Mouse (Mus musculus): ENCODE measurements around the gene Zcchc14. TPM values are rescaled to one million over a fixed set of nuclear protein-coding genes. Genes with fewer than 3 reads are reported as not detected.

Zcchc14 gene
- polyA plus RNA-seq, 1 experiment from 2014 or later: 15.0 TPM

DNA sequence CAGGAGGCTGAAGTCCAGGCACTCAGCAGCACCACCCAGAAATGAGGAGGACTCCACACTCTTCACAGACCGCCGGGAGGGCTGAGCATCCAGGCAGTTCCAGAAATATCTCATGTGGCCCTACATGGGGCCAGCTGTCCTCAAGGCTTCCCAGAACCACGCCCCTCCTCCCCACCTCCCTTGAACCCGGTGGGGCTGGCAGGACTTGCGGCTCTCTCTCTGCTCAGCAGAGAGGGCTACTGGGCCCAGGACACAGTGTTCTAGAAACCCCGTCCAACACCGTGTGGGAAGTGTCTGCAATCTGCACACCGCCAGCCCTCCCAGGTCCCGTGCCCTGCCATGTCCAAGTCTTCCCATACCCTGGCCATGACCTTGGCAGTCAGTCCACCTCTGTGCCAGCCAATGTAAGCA, 89.8 kb downstream of the Zcchc14 start:
- no peak for ATAC-seq (ENCODE audit: insufficient number of reproducible peaks, low FRiP score, low TSS enrichment, low read depth)
- Histone ChIP-seq H3K4me2 (replicated peaks) (no peak overlapping the region), H3K9me3 (replicated peaks) (no peaks in the 10 kb centered on the region), H3K36me3 (peaks cover 37% of the 10 kb centered on the region), H3K9ac (no peak overlapping the region), H3K4me1 (no peaks in the 10 kb centered on the region), H3K27me3 (no peaks in the 10 kb centered on the region), H3K4me3 (replicated peaks) (no peak overlapping the region), H3K27ac (replicated peaks) (no peak overlapping the region)
- WGBS: 83% methylated on average over 9 of the region's 9 CpGs

DNA sequence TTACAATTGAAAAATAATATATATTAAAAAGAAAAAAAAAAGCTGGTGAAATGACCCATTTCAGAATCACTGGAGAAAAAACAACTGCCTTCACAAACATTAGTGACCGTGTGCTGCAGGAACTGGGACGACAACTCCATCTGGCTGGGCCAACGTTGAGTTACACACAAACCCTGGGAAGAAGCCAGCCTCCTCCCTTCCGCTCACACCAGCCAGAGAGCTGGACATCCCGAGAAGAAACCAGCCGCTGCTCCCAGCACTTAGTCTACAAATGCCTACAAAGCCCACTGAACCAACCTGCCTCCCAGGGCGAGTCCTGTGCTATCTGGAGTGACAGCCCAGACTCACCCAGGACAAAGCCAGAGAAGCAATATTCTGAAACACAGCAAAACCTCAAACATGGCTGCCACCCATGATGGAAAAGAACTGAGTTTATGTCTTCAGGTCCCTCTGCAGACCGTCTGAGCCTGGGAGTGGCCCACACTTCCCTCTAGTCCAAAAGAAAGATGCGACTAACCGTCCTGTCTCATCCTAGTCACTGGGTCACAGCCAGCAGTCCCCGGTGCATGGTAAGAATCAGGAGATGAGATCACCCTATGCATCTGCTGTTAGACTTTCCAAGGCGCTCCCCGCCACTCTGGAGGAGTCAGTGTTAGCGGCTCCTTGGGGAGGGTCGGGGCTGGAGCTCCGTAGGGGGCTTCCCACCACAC, 90.9 kb downstream of the Zcchc14 start:
- Histone ChIP-seq H3K4me3 (replicated peaks) (no peak overlapping the region), H3K27me3 (no peaks in the 10 kb centered on the region), H3K9ac (no peak overlapping the region), H3K36me3 (peaks cover 41% of the 10 kb centered on the region), H3K27ac (replicated peaks) (no peak overlapping the region), H3K9me3 (replicated peaks) (no peaks in the 10 kb centered on the region), H3K4me2 (replicated peaks) (no peak overlapping the region), H3K4me1 (no peaks in the 10 kb centered on the region)
- WGBS: 81% methylated on average over 16 of the region's 16 CpGs
- ATAC-seq (ENCODE audit: insufficient number of reproducible peaks, low FRiP score, low TSS enrichment, low read depth): no peak

GRCm38 (mm10) chr8:121560432-121561100, 92.1 kb downstream of the Zcchc14 start:
- Histone ChIP-seq H3K27me3 (no peaks in the 10 kb centered on the region), H3K27ac (replicated peaks) (no peak overlapping the region), H3K4me3 (replicated peaks) (no peak overlapping the region), H3K9ac (no peak overlapping the region), H3K9me3 (replicated peaks) (no peaks in the 10 kb centered on the region), H3K4me2 (replicated peaks) (no peak overlapping the region), H3K4me1 (no peaks in the 10 kb centered on the region), H3K36me3 (peaks cover 42% of the 10 kb centered on the region)
- ATAC-seq (ENCODE audit: insufficient number of reproducible peaks, low FRiP score, low TSS enrichment, low read depth): no peak
- WGBS: 94% methylated on average over 7 of the region's 7 CpGs

DNA sequence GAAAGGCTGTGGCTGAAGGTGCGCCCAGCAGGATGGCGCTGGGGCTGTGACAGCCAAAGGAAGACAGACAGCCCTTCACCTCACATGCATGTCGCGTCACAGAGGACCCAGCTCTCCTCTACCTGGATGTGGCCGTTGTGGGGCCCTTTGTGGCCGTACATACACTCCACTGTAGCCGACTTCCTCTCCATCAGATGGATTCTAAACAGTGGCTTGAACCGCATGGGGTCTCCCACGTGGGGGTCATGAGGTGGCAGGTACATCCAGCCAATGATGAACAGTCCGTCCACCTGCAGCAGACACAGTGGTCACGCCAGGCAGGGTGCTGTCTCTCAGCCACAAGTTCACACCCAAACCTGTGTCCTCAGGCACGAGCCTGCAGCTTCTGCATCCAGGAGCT, 92.9 kb downstream of the Zcchc14 start:
- Histone ChIP-seq H3K4me3 (replicated peaks) (no peak overlapping the region), H3K9me3 (replicated peaks) (no peaks in the 10 kb centered on the region), H3K9ac (no peak overlapping the region), H3K4me1 (no peaks in the 10 kb centered on the region), H3K27me3 (no peaks in the 10 kb centered on the region), H3K27ac (replicated peaks) (no peak overlapping the region), H3K4me2 (replicated peaks) (no peak overlapping the region), H3K36me3 (peaks cover 49% of the 10 kb centered on the region)
- 95% methylated on average over 12 of the region's 12 CpGs for WGBS
- no peak for ATAC-seq (ENCODE audit: insufficient number of reproducible peaks, low FRiP score, low TSS enrichment, low read depth)

DNA sequence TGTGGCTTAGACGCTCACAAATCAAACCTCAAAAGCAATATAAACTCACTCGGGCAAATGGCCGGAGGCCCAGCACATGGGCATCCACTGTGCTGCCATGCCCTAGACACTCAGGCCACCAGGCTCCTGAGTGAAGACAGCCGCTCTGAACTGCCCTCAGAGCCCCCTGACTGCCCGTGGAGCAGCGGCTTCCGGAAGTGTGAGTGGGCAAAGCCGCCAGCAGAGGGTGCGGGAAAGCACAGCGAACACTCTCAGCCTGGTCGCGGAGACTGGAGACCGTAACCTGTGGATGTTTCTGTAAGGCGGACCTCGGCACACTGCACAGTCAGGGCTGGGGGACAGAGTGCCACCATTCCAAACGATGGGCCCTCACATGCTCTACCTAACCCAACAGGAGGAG, 94.2 kb downstream of the Zcchc14 start:
- 89% methylated on average over 16 of the region's 16 CpGs for WGBS
- ATAC-seq (ENCODE audit: insufficient number of reproducible peaks, low FRiP score, low TSS enrichment, low read depth): no peak
- no peak overlapping the region for H3K4me2 ChIP-seq (replicated peaks)
- H3K27me3 ChIP-seq: no peaks in the 10 kb centered on the region
- no peak overlapping the region for H3K4me3 ChIP-seq (replicated peaks)
- no peak overlapping the region for H3K27ac ChIP-seq (replicated peaks)
- no peak overlapping the region for H3K9ac ChIP-seq
- peaks cover 53% of the 10 kb centered on the region for H3K36me3 ChIP-seq
- H3K9me3 ChIP-seq (replicated peaks): no peaks in the 10 kb centered on the region
- H3K4me1 ChIP-seq: no peaks in the 10 kb centered on the region

DNA sequence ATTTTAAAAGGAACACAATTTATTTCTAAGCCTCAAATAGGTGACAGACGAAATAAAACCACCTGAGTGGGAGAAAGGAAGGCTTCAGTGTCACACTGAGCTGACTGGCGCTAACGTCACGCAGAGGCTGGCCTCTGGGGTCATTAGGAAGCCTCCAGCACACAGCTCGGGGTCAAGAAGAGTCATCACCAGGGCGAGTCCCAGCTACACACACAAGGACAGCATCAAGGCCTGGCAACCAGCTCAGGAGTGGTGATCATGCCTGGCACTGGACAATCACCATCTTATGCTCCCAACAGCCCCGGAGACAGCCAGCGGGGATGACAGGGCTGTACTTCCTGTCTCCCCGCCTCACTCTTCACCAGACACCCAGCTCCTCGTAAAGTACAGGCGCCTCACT, 95.0 kb downstream of the Zcchc14 start:
- H3K36me3 ChIP-seq: peaks cover 60% of the 10 kb centered on the region
- H3K9me3 ChIP-seq (replicated peaks): no peaks in the 10 kb centered on the region
- no peak for ATAC-seq (ENCODE audit: insufficient number of reproducible peaks, low FRiP score, low TSS enrichment, low read depth)
- no peak overlapping the region for H3K27ac ChIP-seq (replicated peaks)
- no peak overlapping the region for H3K4me3 ChIP-seq (replicated peaks)
- H3K9ac ChIP-seq: no peak overlapping the region
- no peaks in the 10 kb centered on the region for H3K27me3 ChIP-seq
- no peaks in the 10 kb centered on the region for H3K4me1 ChIP-seq
- no peak overlapping the region for H3K4me2 ChIP-seq (replicated peaks)
- 91% methylated on average over 11 of the region's 11 CpGs for WGBS

GRCm38 (mm10) chr8:121553831-121554475, 98.7 kb downstream of the Zcchc14 start:
- Histone ChIP-seq H3K9ac (no peak overlapping the region), H3K4me3 (replicated peaks) (no peak overlapping the region), H3K27ac (replicated peaks) (no peak overlapping the region), H3K4me2 (replicated peaks) (no peak overlapping the region), H3K36me3 (peaks cover 79% of the 10 kb centered on the region), H3K27me3 (no peaks in the 10 kb centered on the region), H3K4me1 (no peaks in the 10 kb centered on the region), H3K9me3 (replicated peaks) (no peaks in the 10 kb centered on the region)
- ATAC-seq (ENCODE audit: insufficient number of reproducible peaks, low FRiP score, low TSS enrichment, low read depth): no peak
- 93% methylated on average over 32 of the region's 32 CpGs for whole genome bisulfite sequencing

DNA sequence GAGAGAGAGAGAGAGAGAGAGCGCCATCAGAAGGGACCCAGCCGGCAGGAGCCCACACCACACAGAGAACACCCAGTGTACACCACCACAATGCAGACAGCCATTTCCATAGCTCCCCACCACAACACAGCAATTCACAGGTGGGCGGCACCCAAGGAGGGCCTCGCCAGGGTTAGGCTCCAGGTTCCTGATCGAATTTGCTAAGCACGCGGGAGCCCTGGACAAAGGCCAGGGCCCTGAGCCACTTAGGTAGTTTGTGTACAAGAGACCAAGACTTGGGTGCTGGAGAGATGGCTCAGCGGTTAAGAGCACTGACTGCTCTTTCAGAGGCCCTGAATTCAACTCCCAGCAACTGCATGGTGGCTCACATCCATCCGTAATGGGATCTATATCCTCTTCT, 100.2 kb downstream of the Zcchc14 start:
- 83% methylated on average over 9 of the region's 9 CpGs for WGBS
- no peak for ATAC-seq (ENCODE audit: insufficient number of reproducible peaks, low FRiP score, low TSS enrichment, low read depth)
- Histone ChIP-seq H3K9ac (no peak overlapping the region), H3K4me1 (no peaks in the 10 kb centered on the region), H3K27me3 (no peaks in the 10 kb centered on the region), H3K4me3 (replicated peaks) (no peak overlapping the region), H3K27ac (replicated peaks) (no peak overlapping the region), H3K9me3 (replicated peaks) (no peaks in the 10 kb centered on the region), H3K36me3 (peaks cover 65% of the 10 kb centered on the region), H3K4me2 (replicated peaks) (no peak overlapping the region)

- Histone ChIP-seq H3K4me1 (no peaks in the 10 kb centered on the region), H3K9me3 (replicated peaks) (no peaks in the 10 kb centered on the region), H3K9ac (no peak overlapping the region), H3K36me3 (peaks cover 63% of the 10 kb centered on the region), H3K4me2 (replicated peaks) (no peak overlapping the region), H3K27ac (replicated peaks) (no peak overlapping the region), H3K4me3 (replicated peaks) (no peak overlapping the region), H3K27me3 (no peaks in the 10 kb centered on the region)
- no peak for ATAC-seq (ENCODE audit: insufficient number of reproducible peaks, low FRiP score, low TSS enrichment, low read depth)
- WGBS: 69% methylated on average over 24 of the region's 24 CpGs
These were observed 101.4 kb downstream of the Zcchc14 start for GRCm38 (mm10) chr8:121551065-121551985.

GRCm38 (mm10) chr8:121550056-121550455, 102.6 kb downstream of the Zcchc14 start:
- Histone ChIP-seq H3K4me1 (no peaks in the 10 kb centered on the region), H3K27me3 (no peaks in the 10 kb centered on the region), H3K9ac (no peak overlapping the region), H3K4me2 (replicated peaks) (no peak overlapping the region), H3K4me3 (replicated peaks) (no peak overlapping the region), H3K27ac (replicated peaks) (no peak overlapping the region), H3K36me3 (peaks cover 54% of the 10 kb centered on the region), H3K9me3 (replicated peaks) (no peaks in the 10 kb centered on the region)
- no peak for ATAC-seq (ENCODE audit: insufficient number of reproducible peaks, low FRiP score, low TSS enrichment, low read depth)
- 80% methylated on average over 6 of the region's 6 CpGs for WGBS
